ENCODE assay signal across 17 mouse cellular contexts in the genomic region with DNA sequence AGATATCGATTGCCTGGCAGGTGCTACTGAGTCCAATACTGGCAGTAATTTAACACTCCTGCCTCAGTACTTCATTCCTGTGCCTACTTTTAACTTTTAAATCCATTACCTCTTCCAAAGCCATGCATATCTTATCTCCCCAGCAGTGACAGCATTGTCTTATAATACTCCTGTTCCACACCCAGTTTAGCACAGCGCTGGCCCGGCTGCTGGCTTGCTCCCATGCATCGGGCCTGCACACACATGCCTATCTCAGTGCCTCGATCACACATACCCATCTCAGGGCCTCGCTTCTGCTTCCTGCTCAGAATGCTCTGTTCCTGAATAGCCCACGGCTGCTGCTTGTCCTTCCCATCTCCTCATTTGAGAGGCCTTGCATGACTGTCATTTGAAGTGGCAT.
"Had no signal": no experiment of that assay in that cellular context is flagged by ENCODE, and none has a peak within 500 bp of the region (broad histone marks: within the 10 kb centered on the region; RNA-seq: fewer than 3 reads in every experiment).

No protein-coding gene starts in this region.

- H3K4me3 ChIP-seq: kidney, embryonic 15.5 days; layer of hippocampus, adult 2 months; left cerebral cortex, adult 2 months; limb, embryonic 10.5 days; midbrain, embryonic 15.5 days; neural tube, embryonic 12.5 days; stomach, embryonic 15.5 days had no signal

- H3K27me3 ChIP-seq: kidney, embryonic 15.5 days; midbrain, embryonic 15.5 days; neural tube, embryonic 12.5 days; stomach, embryonic 15.5 days had no signal

- DNase-seq: kidney, adult 2 months; kidney, postnatal 4 days; lung, embryonic 14.5 days; lung, postnatal 10 days; retina, postnatal 1 day; thymus, adult 2 months; thymus, postnatal 25 days had no signal

- H3K27ac ChIP-seq: kidney, embryonic 15.5 days; layer of hippocampus, adult 2 months; left cerebral cortex, adult 2 months; limb, embryonic 10.5 days; macrophage; midbrain, embryonic 15.5 days; neural tube, embryonic 12.5 days; stomach, embryonic 15.5 days had no signal

- H3K4me1 ChIP-seq: kidney, embryonic 15.5 days; limb, embryonic 10.5 days; midbrain, embryonic 15.5 days; neural tube, embryonic 12.5 days; stomach, embryonic 15.5 days had no signal

- ATAC-seq: intestine, embryonic 16.5 days; midbrain, embryonic 15.5 days had no signal

- H3K9ac ChIP-seq: kidney, embryonic 15.5 days; lung, embryonic 14.5 days; midbrain, embryonic 15.5 days; neural tube, embryonic 12.5 days; stomach, embryonic 15.5 days had no signal

- H3K9me3 ChIP-seq: midbrain, embryonic 15.5 days had no signal

- H3K4me2 ChIP-seq: kidney, embryonic 15.5 days; lung, embryonic 14.5 days; midbrain, embryonic 11.5 days; midbrain, embryonic 15.5 days; neural tube, embryonic 12.5 days; stomach, embryonic 15.5 days had no signal
